Mouse (Mus musculus): ENCODE results near the gene Prph. TPM values are rescaled to one million over a fixed set of nuclear protein-coding genes. Genes with fewer than 3 reads are reported as not detected.

Gene Prph
- polyA plus RNA-seq, 1 experiment from 2014 or later, result 7.5 TPM

- Histone ChIP-seq H3K27ac (0 out of 2 replicates have a peak overlapping the region, but pooled peaks have one; percentile 14), H3K4me2 (replicated peaks) (peak overlapping the region; percentile 29; the same call in 1 of the 2 replicates), H3K4me1 (replicated peaks) (peaks cover 69% of the 10 kb centered on the region), H3K36me3 (no peaks in the 10 kb centered on the region), H3K27me3 (peaks cover 75% of the 10 kb centered on the region), H3K9ac (replicated peaks) (no peak overlapping the region), H3K4me3 (replicated peaks) (no peak overlapping the region; the same call in 1 of the 2 replicates), H3K9me3 (no peaks in the 10 kb centered on the region)
- no peak for ATAC-seq
- 5% methylated on average over 6 of the region's 6 CpGs for WGBS
Measured at GRCm38 (mm10) chr15:99095356-99095755, 40.4 kb downstream of the Prph start.

- Histone ChIP-seq H3K4me2 (replicated peaks) (peak overlapping the region; percentile 70), H3K4me3 (replicated peaks) (peak overlapping the region; percentile 42), H3K27me3 (peaks cover 82% of the 10 kb centered on the region), H3K9ac (replicated peaks) (peak overlapping the region; percentile 52), H3K4me1 (replicated peaks) (peaks cover 60% of the 10 kb centered on the region), H3K9me3 (no peaks in the 10 kb centered on the region), H3K27ac (peak overlapping the region; percentile 30; the same call in 1 of the 2 replicates), H3K36me3 (no peaks in the 10 kb centered on the region)
- no peak for ATAC-seq
- 2% methylated on average over 24 of the region's 24 CpGs for WGBS
Measured at GRCm38 (mm10) chr15:99096061-99096793, 41.3 kb downstream of the Prph start.

- peaks cover 57% of the 10 kb centered on the region for H3K4me1 ChIP-seq (replicated peaks)
- H3K27me3 ChIP-seq, result peaks cover 77% of the 10 kb centered on the region
- H3K4me3 ChIP-seq (replicated peaks), result peak overlapping the region; percentile 42
- H3K27ac ChIP-seq, result peak overlapping the region; percentile 30
- peak overlapping the region; percentile 70 for H3K4me2 ChIP-seq (replicated peaks)
- H3K36me3 ChIP-seq, result no peaks in the 10 kb centered on the region
- no peaks in the 10 kb centered on the region for H3K9me3 ChIP-seq
- H3K9ac ChIP-seq (replicated peaks), result peak overlapping the region; percentile 52
- under 1% methylated on average over 55 of the region's 58 CpGs for WGBS
- peak; percentile 19; the same call in 1 of the 2 replicates for ATAC-seq
Measured at GRCm38 (mm10) chr15:99096831-99097500, 42.0 kb downstream of the Prph start.

GRCm38 (mm10) chr15:99097840-99098492, 43.0 kb downstream of the Prph start:
- 1% methylated on average over 39 of the region's 39 CpGs for WGBS
- Histone ChIP-seq H3K4me1 (replicated peaks) (peaks cover 55% of the 10 kb centered on the region), H3K9ac (replicated peaks) (peak overlapping the region; percentile 52), H3K36me3 (no peaks in the 10 kb centered on the region), H3K9me3 (no peaks in the 10 kb centered on the region), H3K27me3 (peaks cover 68% of the 10 kb centered on the region), H3K4me2 (replicated peaks) (peak overlapping the region; percentile 70), H3K4me3 (replicated peaks) (peak overlapping the region; percentile 42), H3K27ac (no peak overlapping the region)
- ATAC-seq, result no peak

- WGBS, result 2% methylated on average over 9 of the region's 9 CpGs
- Histone ChIP-seq H3K36me3 (no peaks in the 10 kb centered on the region), H3K4me2 (replicated peaks) (peak overlapping the region; percentile 70), H3K9me3 (no peaks in the 10 kb centered on the region), H3K9ac (replicated peaks) (no peak overlapping the region), H3K27me3 (peaks cover 64% of the 10 kb centered on the region), H3K4me3 (replicated peaks) (peak overlapping the region; percentile 42), H3K4me1 (replicated peaks) (peaks cover 50% of the 10 kb centered on the region), H3K27ac (no peak overlapping the region)
- ATAC-seq, result no peak
Measured at GRCm38 (mm10) chr15:99098493-99098861, 43.5 kb downstream of the Prph start.

GRCm38 (mm10) chr15:99099139-99099556, 44.2 kb downstream of the Prph start:
- Histone ChIP-seq H3K27ac (no peak overlapping the region), H3K4me2 (replicated peaks) (peak overlapping the region; percentile 70), H3K27me3 (peaks cover 64% of the 10 kb centered on the region), H3K36me3 (no peaks in the 10 kb centered on the region), H3K4me1 (replicated peaks) (peaks cover 45% of the 10 kb centered on the region), H3K4me3 (replicated peaks) (no peak overlapping the region), H3K9ac (replicated peaks) (no peak overlapping the region; the same call in 1 of the 2 replicates), H3K9me3 (no peaks in the 10 kb centered on the region)
- peak; percentile 19; the same call in 1 of the 2 replicates for ATAC-seq
- under 1% methylated on average over 15 of the region's 15 CpGs for WGBS

- Histone ChIP-seq H3K4me1 (replicated peaks) (peaks cover 39% of the 10 kb centered on the region), H3K27me3 (peaks cover 58% of the 10 kb centered on the region), H3K9ac (replicated peaks) (no peak overlapping the region), H3K4me2 (replicated peaks) (no peak overlapping the region), H3K4me3 (replicated peaks) (no peak overlapping the region), H3K9me3 (no peaks in the 10 kb centered on the region), H3K27ac (no peak overlapping the region), H3K36me3 (no peaks in the 10 kb centered on the region)
- WGBS, result 50% methylated on average over 3 of the region's 3 CpGs
- no peak for ATAC-seq
Measured at GRCm38 (mm10) chr15:99099984-99100383, 45.0 kb downstream of the Prph start.

- Histone ChIP-seq H3K4me2 (replicated peaks) (no peak overlapping the region), H3K36me3 (no peaks in the 10 kb centered on the region), H3K27ac (no peak overlapping the region), H3K27me3 (peaks cover 8% of the 10 kb centered on the region), H3K4me3 (replicated peaks) (no peak overlapping the region), H3K9ac (replicated peaks) (no peak overlapping the region), H3K9me3 (no peaks in the 10 kb centered on the region), H3K4me1 (replicated peaks) (no peaks in the 10 kb centered on the region)
- WGBS, result 86% methylated on average over 7 of the region's 7 CpGs
- no peak for ATAC-seq
Measured at GRCm38 (mm10) chr15:99105238-99105637, 50.3 kb downstream of the Prph start.

- 85% methylated on average over 3 of the region's 3 CpGs for WGBS
- no peak for ATAC-seq
- H3K27me3 ChIP-seq, result no peaks in the 10 kb centered on the region
- no peaks in the 10 kb centered on the region for H3K9me3 ChIP-seq
- no peak overlapping the region for H3K4me2 ChIP-seq (replicated peaks)
- no peak overlapping the region for H3K9ac ChIP-seq (replicated peaks)
- no peak overlapping the region for H3K27ac ChIP-seq
- no peaks in the 10 kb centered on the region for H3K4me1 ChIP-seq (replicated peaks)
- H3K36me3 ChIP-seq, result no peaks in the 10 kb centered on the region
- H3K4me3 ChIP-seq (replicated peaks), result no peak overlapping the region
Measured at GRCm38 (mm10) chr15:99107866-99108265, 52.9 kb downstream of the Prph start.

Small RNA genes lying within 50 kb of the gene (microRNA-seq; reads per million reads assigned to microRNA genes)
- 1.4 reads per million for gene Mir6960

Other genes with a start within 250 kb of the Prph start
- gene Ddn, start 245.7 kb upstream of the Prph start, polyA plus RNA-seq (2015; fragmentation: Nextera tagmentation; extraction: Ambion mirVana), result 0.50 and 1.2 TPM in 2 replicates
- gene Prkag1, start 223.7 kb upstream of the Prph start, polyA plus RNA-seq (2015; fragmentation: Nextera tagmentation; extraction: Ambion mirVana), result 83.3 and 89.9 TPM in 2 replicates
- 13.1 and 13.9 TPM in 2 replicates for gene Kmt2d, start 184.0 kb upstream of the Prph start, polyA plus RNA-seq (2015; fragmentation: Nextera tagmentation; extraction: Ambion mirVana)
- gene Rhebl1, start 160.6 kb upstream of the Prph start, polyA plus RNA-seq (2015; fragmentation: Nextera tagmentation; extraction: Ambion mirVana), result 33.0 and 33.9 TPM in 2 replicates
- 0.48 and 0.82 TPM in 2 replicates for gene Dhh, start 156.6 kb upstream of the Prph start, polyA plus RNA-seq (2015; fragmentation: Nextera tagmentation; extraction: Ambion mirVana)
- 40.7 and 50.1 TPM in 2 replicates for gene Lmbr1l, start 136.9 kb upstream of the Prph start, polyA plus RNA-seq (2015; fragmentation: Nextera tagmentation; extraction: Ambion mirVana)
- 1,161 and 1,231 TPM in 2 replicates for gene Tuba1b, start 120.6 kb upstream of the Prph start, polyA plus RNA-seq (2015; fragmentation: Nextera tagmentation; extraction: Ambion mirVana)
- gene Gm49450, start 101.6 kb upstream of the Prph start, polyA plus RNA-seq (2015; fragmentation: Nextera tagmentation; extraction: Ambion mirVana), result not detected in 2 replicates
- gene Tuba1a, start 101.5 kb upstream of the Prph start, polyA plus RNA-seq (2015; fragmentation: Nextera tagmentation; extraction: Ambion mirVana), result 15,883 and 15,999 TPM in 2 replicates
- gene Tuba1c, start 25.3 kb upstream of the Prph start, polyA plus RNA-seq (2015; fragmentation: Nextera tagmentation; extraction: Ambion mirVana), result 37.3 and 41.4 TPM in 2 replicates
- gene Troap, start 19.4 kb downstream of the Prph start, polyA plus RNA-seq (2015; fragmentation: Nextera tagmentation; extraction: Ambion mirVana), result 13.3 and 14.6 TPM in 2 replicates
- 10.1 and 13.7 TPM in 2 replicates for gene C1ql4, start 32.6 kb downstream of the Prph start, polyA plus RNA-seq (2015; fragmentation: Nextera tagmentation; extraction: Ambion mirVana)
- 1.7 and 1.8 TPM in 2 replicates for gene Dnajc22, start 38.0 kb downstream of the Prph start, polyA plus RNA-seq (2015; fragmentation: Nextera tagmentation; extraction: Ambion mirVana)
- gene Spats2, start 70.7 kb downstream of the Prph start, polyA plus RNA-seq (2015; fragmentation: Nextera tagmentation; extraction: Ambion mirVana), result 40.6 and 45.7 TPM in 2 replicates
- 0.19 and 0.61 TPM in 2 replicates for gene Kcnh3, start 169.7 kb downstream of the Prph start, polyA plus RNA-seq (2015; fragmentation: Nextera tagmentation; extraction: Ambion mirVana)
- gene Mcrs1, start 196.8 kb downstream of the Prph start, polyA plus RNA-seq (2015; fragmentation: Nextera tagmentation; extraction: Ambion mirVana), result 218 TPM in 2 replicates
- gene Prpf40b, start 239.9 kb downstream of the Prph start, polyA plus RNA-seq (2015; fragmentation: Nextera tagmentation; extraction: Ambion mirVana), result 115 and 125 TPM in 2 replicates
- 0.35 TPM in 2 replicates for gene Fam186b, start 240.7 kb downstream of the Prph start, polyA plus RNA-seq (2015; fragmentation: Nextera tagmentation; extraction: Ambion mirVana)

Data from midbrain, embryonic 13.5 days (tissue).